Mouse (Mus musculus) heart, adult 2 months (tissue): ENCODE data around the gene Dbndd1. TPM values are rescaled to one million over a fixed set of nuclear protein-coding genes. Genes with fewer than 3 reads are reported as not detected.

ENCODE experiments used
- DNase-seq, 2 experiments: peaks; one replicate each; pipeline ENCODE4 v3.0.0; 2021
- H3K27ac ChIP-seq: fragments of 200-600 bp; 2 replicates; pipeline ENCODE4 v1.8.1; 2022
- H3K27me3 ChIP-seq: fragments of 200-500 bp; 2 replicates; pipeline ENCODE4 v1.6.1; 2012; ENCODE audit warnings: mild to moderate bottlenecking, low read length, inconsistent platforms, mixed read lengths; ENCODE audit not compliant: control insufficient read depth, insufficient read depth
- H3K36me3 ChIP-seq: fragments of 200-500 bp; 2 replicates; pipeline ENCODE4 v1.6.1; 2012; ENCODE audit warnings: low read length, inconsistent platforms; ENCODE audit not compliant: control insufficient read depth, insufficient read depth
- H3K4me1 ChIP-seq: fragments of 200-500 bp; 2 replicates; pipeline ENCODE4 v1.6.1; 2011; ENCODE audit warnings: low read length; ENCODE audit not compliant: control insufficient read depth, insufficient read depth
- H3K4me3 ChIP-seq: fragments of 200-600 bp; 2 replicates; pipeline ENCODE4 v1.8.1; 2022
- H3K79me2 ChIP-seq: fragments of 200-500 bp; replicated peaks from 2 replicates; pipeline ENCODE4 v1.6.1; 2012; ENCODE audit warnings: mild to moderate bottlenecking, inconsistent platforms, low read length, moderate library complexity, mixed read lengths; ENCODE audit not compliant: control insufficient read depth, insufficient read depth
- H3K9ac ChIP-seq: fragments of 200-500 bp; 2 replicates; pipeline ENCODE4 v1.6.1; 2012; ENCODE audit warnings: low read depth, mild to moderate bottlenecking, control low read depth, inconsistent platforms, low read length, mixed read lengths
- CTCF ChIP-seq: fragments of 200-600 bp; IDR thresholded peaks from 2 replicates; pipeline ENCODE4 v1.8.1; 2022; ENCODE audit warnings: antibody characterized with exemption, mild to moderate bottlenecking, moderate library complexity
- EP300 ChIP-seq: fragments of 200-500 bp; IDR thresholded peaks from 2 replicates; pipeline ENCODE4 v1.6.1; 2011; ENCODE audit warnings: low read depth, low read length, control low read depth; ENCODE audit not compliant: insufficient read depth
- POLR2A ChIP-seq: fragments of 200-500 bp; IDR thresholded peaks from 2 replicates; pipeline ENCODE4 v1.6.1; 2011; ENCODE audit warnings: mild to moderate bottlenecking, low read depth, low read length, control low read depth; ENCODE audit not compliant: insufficient read depth
- WGBS: fragments of 180-500 bp; shearing (Covaris S2); methylation state at CpG from one replicate; pipeline ENCODE4 v1.1.7; 2018; 5-methylcytosine and 5-hydroxymethylcytosine counted together
- intact Hi-C: fragments of 180-260 bp; cut with DNase I; formaldehyde crosslinking; loops from one replicate; pipeline ENCODE4 v1.15.1; 2025
- polyA plus RNA-seq: library from polyadenylated mRNA; depleted of rRNA; stranded (reverse); fragments of >200 nt; gene quantifications from 2 replicates; pipeline ENCODE4 v1.2.3, GENCODE M21; 2012
- total RNA-seq, 2 experiments: library from RNA; stranded (reverse); gene quantifications; 2 replicates each; pipeline ENCODE4 v1.2.3; 2021

The Dbndd1 gene
- total and polyA plus RNA-seq, 3 experiments: 0.27 TPM; not detected in 2

GRCm38 (mm10) chr8:123507153-123507552 is 8.1 kb downstream of the Dbndd1 start:
- TF ChIP-seq CTCF (no peak), POLR2A (no peak), EP300 (no peak)
- Histone ChIP-seq H3K36me3 (no peaks in the 10 kb centered on the region), H3K79me2 (no peaks in the 10 kb centered on the region), H3K27ac (no peak overlapping the region), H3K27me3 (no peaks in the 10 kb centered on the region), H3K4me1 (no peaks in the 10 kb centered on the region), H3K9ac (no peak overlapping the region), H3K4me3 (no peak overlapping the region)
- no peak for DNase-seq
- WGBS: 97% methylated on average over 5 of the region's 5 CpGs
- intact Hi-C loops: no loop called here

- H3K4me3 ChIP-seq: no peak overlapping the region
- no peaks in the 10 kb centered on the region for H3K27me3 ChIP-seq
- no peaks in the 10 kb centered on the region for H3K79me2 ChIP-seq
- WGBS: 82% methylated on average over 9 of the region's 9 CpGs
- no peaks in the 10 kb centered on the region for H3K4me1 ChIP-seq
- H3K36me3 ChIP-seq: no peaks in the 10 kb centered on the region
- intact Hi-C loops: no loop called here
- DNase-seq: no peak
- no peak overlapping the region for H3K9ac ChIP-seq
- TF ChIP-seq CTCF (no peak), POLR2A (no peak), EP300 (no peak)
- no peak overlapping the region for H3K27ac ChIP-seq
Observed at GRCm38 (mm10) chr8:123505695-123506094, 9.6 kb downstream of the Dbndd1 start.

- Histone ChIP-seq H3K27me3 (no peaks in the 10 kb centered on the region), H3K36me3 (no peaks in the 10 kb centered on the region), H3K79me2 (no peaks in the 10 kb centered on the region), H3K9ac (no peak overlapping the region), H3K4me3 (no peak overlapping the region), H3K4me1 (no peaks in the 10 kb centered on the region), H3K27ac (no peak overlapping the region)
- no peak for DNase-seq
- 85% methylated on average over 4 of the region's 4 CpGs for WGBS
- no peak for TF ChIP-seq CTCF
- TF ChIP-seq POLR2A: no peak
- no peak for TF ChIP-seq EP300
- intact Hi-C loops: no loop called here
Observed at GRCm38 (mm10) chr8:123505267-123505666, 10.0 kb downstream of the Dbndd1 start.

- H3K4me3 ChIP-seq: no peak overlapping the region
- H3K27ac ChIP-seq: no peak overlapping the region
- H3K9ac ChIP-seq: no peak overlapping the region
- DNase-seq: no peak
- WGBS: 93% methylated on average over 9 of the region's 9 CpGs
- no peaks in the 10 kb centered on the region for H3K27me3 ChIP-seq
- H3K36me3 ChIP-seq: no peaks in the 10 kb centered on the region
- intact Hi-C loops: no loop called here
- no peaks in the 10 kb centered on the region for H3K4me1 ChIP-seq
- TF ChIP-seq EP300 (no peak), POLR2A (no peak), CTCF (no peak)
- H3K79me2 ChIP-seq: no peaks in the 10 kb centered on the region
Observed at GRCm38 (mm10) chr8:123504591-123505195, 10.6 kb downstream of the Dbndd1 start.

GRCm38 (mm10) chr8:123503801-123504467 is 11.3 kb downstream of the Dbndd1 start:
- H3K9ac ChIP-seq: no peak overlapping the region
- no peaks in the 10 kb centered on the region for H3K36me3 ChIP-seq
- intact Hi-C loops: no loop called here
- H3K79me2 ChIP-seq: no peaks in the 10 kb centered on the region
- H3K27ac ChIP-seq: no peak overlapping the region
- over 99% methylated on average over 6 of the region's 6 CpGs for WGBS
- no peaks in the 10 kb centered on the region for H3K4me1 ChIP-seq
- TF ChIP-seq CTCF: peak; percentile 36
- no peak for TF ChIP-seq POLR2A
- H3K4me3 ChIP-seq: no peak overlapping the region
- no peaks in the 10 kb centered on the region for H3K27me3 ChIP-seq
- no peak for DNase-seq

GRCm38 (mm10) chr8:123502192-123502591 is 13.1 kb downstream of the Dbndd1 start:
- no peak for DNase-seq
- Histone ChIP-seq H3K27me3 (no peaks in the 10 kb centered on the region), H3K27ac (no peak overlapping the region), H3K4me3 (no peak overlapping the region), H3K9ac (no peak overlapping the region), H3K36me3 (no peaks in the 10 kb centered on the region), H3K4me1 (no peaks in the 10 kb centered on the region), H3K79me2 (no peaks in the 10 kb centered on the region)
- 89% methylated on average over 5 of the region's 5 CpGs for WGBS
- no peak for TF ChIP-seq POLR2A
- TF ChIP-seq EP300: no peak
- no peak for TF ChIP-seq CTCF
- intact Hi-C loops: no loop called here
